Mouse (Mus musculus): ENCODE results near the gene Cdadc1. TPM values are rescaled to one million over a fixed set of nuclear protein-coding genes. Genes with fewer than 3 reads are reported as not detected.
"Not testable (repeated sequence)": the region's sequence is repeated elsewhere in the genome, so short reads cannot be mapped to it uniquely, and the experiment has no call there.

The Cdadc1 gene
- polyA plus RNA-seq, 1 experiment from 2014 or later = 24.2 TPM

GRCm38 (mm10) chr14:59624326-59624885 is 26.6 kb upstream of the Cdadc1 start:
- Histone ChIP-seq H3K9me3 (ENCODE audit: control insufficient read depth, low read length) (no peaks in the 10 kb centered on the region), H3K27me3 (ENCODE audit: control insufficient read depth, insufficient read depth, low read length) (no peaks in the 10 kb centered on the region), H3K4me3 (ENCODE audit: low read depth, low read length) (no peak overlapping the region), H3K9ac (ENCODE audit: low read length) (no peak overlapping the region), H3K36me3 (ENCODE audit: control insufficient read depth, insufficient read depth, low read length) (no peaks in the 10 kb centered on the region), H3K4me1 (replicated peaks; ENCODE audit: control insufficient read depth, insufficient read depth) (no peaks in the 10 kb centered on the region), H3K4me2 (replicated peaks; ENCODE audit: low read depth) (peak overlapping the region; percentile 85; the same call in 1 of the 2 replicates), H3K27ac (replicated peaks) (no peak overlapping the region)
- 44% methylated on average over 9 of the region's 9 CpGs for WGBS
- no peak for DNase-seq (ENCODE audit: low spot score)
- no peak for ATAC-seq (ENCODE audit: low FRiP score, low TSS enrichment)
- TF ChIP-seq CTCF (IDR thresholded peaks at IDR 0.05; ENCODE audit: low read depth) (no peak), EP300 (optimal IDR thresholded peaks at IDR 0.05) (no peak)

- no peaks in the 10 kb centered on the region for H3K4me1 ChIP-seq (replicated peaks; ENCODE audit: control insufficient read depth, insufficient read depth)
- no peak overlapping the region for H3K4me2 ChIP-seq (replicated peaks; ENCODE audit: low read depth)
- no peaks in the 10 kb centered on the region for H3K27me3 ChIP-seq (ENCODE audit: control insufficient read depth, insufficient read depth, low read length)
- H3K36me3 ChIP-seq (ENCODE audit: control insufficient read depth, insufficient read depth, low read length) = no peaks in the 10 kb centered on the region
- WGBS = 50% methylated on average over 7 of the region's 7 CpGs
- TF ChIP-seq EP300 (optimal IDR thresholded peaks at IDR 0.05) (no peak), CTCF (IDR thresholded peaks at IDR 0.05; ENCODE audit: low read depth) (no peak)
- DNase-seq (ENCODE audit: low spot score) = no peak
- H3K4me3 ChIP-seq (ENCODE audit: low read depth, low read length) = no peak overlapping the region
- no peak overlapping the region for H3K9ac ChIP-seq (ENCODE audit: low read length)
- H3K9me3 ChIP-seq (ENCODE audit: control insufficient read depth, low read length) = no peaks in the 10 kb centered on the region
- H3K27ac ChIP-seq (replicated peaks) = no peak overlapping the region
- no peak for ATAC-seq (ENCODE audit: low FRiP score, low TSS enrichment)
Measured at GRCm38 (mm10) chr14:59616802-59617201, 19.0 kb upstream of the Cdadc1 start.

GRCm38 (mm10) chr14:59614149-59614548 is 16.4 kb upstream of the Cdadc1 start:
- WGBS = 74% methylated on average over 3 of the region's 3 CpGs
- not testable (repeated sequence) for H3K9ac ChIP-seq (ENCODE audit: low read length); H3K4me3 ChIP-seq (ENCODE audit: low read depth, low read length); H3K36me3 ChIP-seq (ENCODE audit: control insufficient read depth, insufficient read depth, low read length); H3K4me1 ChIP-seq (replicated peaks; ENCODE audit: control insufficient read depth, insufficient read depth); H3K9me3 ChIP-seq (ENCODE audit: control insufficient read depth, low read length); DNase-seq (ENCODE audit: low spot score); H3K27me3 ChIP-seq (ENCODE audit: control insufficient read depth, insufficient read depth, low read length); H3K4me2 ChIP-seq (replicated peaks; ENCODE audit: low read depth); H3K27ac ChIP-seq (replicated peaks); ATAC-seq (ENCODE audit: low FRiP score, low TSS enrichment)

GRCm38 (mm10) chr14:59612920-59613625 is 15.3 kb upstream of the Cdadc1 start:
- Histone ChIP-seq H3K4me2 (replicated peaks; ENCODE audit: low read depth) (no peak overlapping the region), H3K9me3 (ENCODE audit: control insufficient read depth, low read length) (no peaks in the 10 kb centered on the region), H3K27ac (replicated peaks) (no peak overlapping the region), H3K4me3 (ENCODE audit: low read depth, low read length) (no peak overlapping the region), H3K4me1 (replicated peaks; ENCODE audit: control insufficient read depth, insufficient read depth) (no peaks in the 10 kb centered on the region), H3K27me3 (ENCODE audit: control insufficient read depth, insufficient read depth, low read length) (no peaks in the 10 kb centered on the region), H3K9ac (ENCODE audit: low read length) (no peak overlapping the region), H3K36me3 (ENCODE audit: control insufficient read depth, insufficient read depth, low read length) (no peaks in the 10 kb centered on the region)
- TF ChIP-seq EP300 (optimal IDR thresholded peaks at IDR 0.05) (no peak), CTCF (IDR thresholded peaks at IDR 0.05; ENCODE audit: low read depth) (peak; percentile 79)
- 39% methylated on average over 14 of the region's 14 CpGs for WGBS
- ATAC-seq (ENCODE audit: low FRiP score, low TSS enrichment) (no peak), DNase-seq (ENCODE audit: low spot score) (peak; percentile 74)

GRCm38 (mm10) chr14:59607021-59607420 is 9.3 kb upstream of the Cdadc1 start:
- WGBS = 50% methylated on average over 3 of the region's 3 CpGs
- Histone ChIP-seq H3K36me3 (ENCODE audit: control insufficient read depth, insufficient read depth, low read length) (no peaks in the 10 kb centered on the region), H3K27ac (replicated peaks) (no peak overlapping the region), H3K9ac (ENCODE audit: low read length) (no peak overlapping the region), H3K9me3 (ENCODE audit: control insufficient read depth, low read length) (no peaks in the 10 kb centered on the region), H3K4me2 (replicated peaks; ENCODE audit: low read depth) (no peak overlapping the region), H3K4me3 (ENCODE audit: low read depth, low read length) (no peak overlapping the region), H3K4me1 (replicated peaks; ENCODE audit: control insufficient read depth, insufficient read depth) (no peaks in the 10 kb centered on the region), H3K27me3 (ENCODE audit: control insufficient read depth, insufficient read depth, low read length) (no peaks in the 10 kb centered on the region)
- DNase-seq (ENCODE audit: low spot score) (no peak), ATAC-seq (ENCODE audit: low FRiP score, low TSS enrichment) (no peak)
- TF ChIP-seq CTCF (IDR thresholded peaks at IDR 0.05; ENCODE audit: low read depth) (no peak), EP300 (optimal IDR thresholded peaks at IDR 0.05) (no peak)

- H3K27ac ChIP-seq (replicated peaks) = no peak overlapping the region
- peak; percentile 85 for TF ChIP-seq CTCF (IDR thresholded peaks at IDR 0.05; ENCODE audit: low read depth)
- no peak for TF ChIP-seq EP300 (optimal IDR thresholded peaks at IDR 0.05)
- no peaks in the 10 kb centered on the region for H3K4me1 ChIP-seq (replicated peaks; ENCODE audit: control insufficient read depth, insufficient read depth)
- H3K4me2 ChIP-seq (replicated peaks; ENCODE audit: low read depth) = no peak overlapping the region
- no peaks in the 10 kb centered on the region for H3K9me3 ChIP-seq (ENCODE audit: control insufficient read depth, low read length)
- DNase-seq (ENCODE audit: low spot score) (peak; percentile 80), ATAC-seq (ENCODE audit: low FRiP score, low TSS enrichment) (no peak)
- WGBS = 12% methylated on average over 5 of the region's 5 CpGs
- no peak overlapping the region for H3K9ac ChIP-seq (ENCODE audit: low read length)
- H3K27me3 ChIP-seq (ENCODE audit: control insufficient read depth, insufficient read depth, low read length) = no peaks in the 10 kb centered on the region
- no peaks in the 10 kb centered on the region for H3K36me3 ChIP-seq (ENCODE audit: control insufficient read depth, insufficient read depth, low read length)
- H3K4me3 ChIP-seq (ENCODE audit: low read depth, low read length) = no peak overlapping the region
Measured at GRCm38 (mm10) chr14:59605671-59606353, 8.1 kb upstream of the Cdadc1 start.

Measured in stomach, postnatal 0 days (tissue).